Mouse (Mus musculus) embryonic facial prominence, embryonic 11.5 days (tissue): ENCODE measurements at regions not wholly inside any gene's neighbourhood (a gene's known extent, or its start where the extent isn't known, plus 50 kb on each side); places are given as distances from the start of the nearest gene placed in this dataset.

ENCODE experiments used
- ATAC-seq: fragments of 200-750 bp; cut with Nextera tagmentation; replicated peaks from 2 replicates; pipeline ENCODE4 v1.8.0; 2017; ENCODE audit warnings: low read depth; ENCODE audit not compliant: insufficient number of reproducible peaks, low FRiP score, low TSS enrichment
- DNase-seq: peaks from one replicate; pipeline ENCODE4 v3.0.0-alpha.2; 2015; ENCODE audit warnings: low spot score
- H3K27ac ChIP-seq: fragments of 300-500 bp; sonication (generic); replicated peaks from 2 replicates; pipeline ENCODE4 v1.5.1; 2014; ENCODE audit warnings: mild to moderate bottlenecking, low read depth, low read length, control low read depth
- H3K27me3 ChIP-seq: fragments of 300-500 bp; sonication (generic); 2 replicates; pipeline ENCODE4 v1.6.1; 2014; ENCODE audit warnings: mild to moderate bottlenecking, low read length, moderate library complexity, mixed read lengths; ENCODE audit not compliant: control insufficient read depth, insufficient read depth
- H3K36me3 ChIP-seq: fragments of 300-500 bp; sonication (generic); replicated peaks from 2 replicates; pipeline ENCODE4 v1.6.1; 2014; ENCODE audit warnings: low read depth, mild to moderate bottlenecking, low read length, moderate library complexity, mixed read lengths; ENCODE audit not compliant: control insufficient read depth, insufficient read depth
- H3K4me1 ChIP-seq: fragments of 300-500 bp; sonication (generic); 2 replicates; pipeline ENCODE4 v1.6.1; 2014; ENCODE audit warnings: low read length, mixed read lengths; ENCODE audit not compliant: control insufficient read depth, insufficient read depth
- H3K4me2 ChIP-seq: fragments of 300-500 bp; sonication (generic); 2 replicates; pipeline ENCODE4 v1.6.1; 2014; ENCODE audit warnings: low read depth, mild to moderate bottlenecking, control low read depth, low read length, moderate library complexity
- H3K4me3 ChIP-seq: fragments of 300-500 bp; sonication (generic); 2 replicates; pipeline ENCODE4 v1.5.1; 2014; ENCODE audit warnings: low read depth, low read length, control low read depth
- H3K9ac ChIP-seq: fragments of 300-500 bp; sonication (generic); replicated peaks from 2 replicates; pipeline ENCODE4 v1.6.1; 2014; ENCODE audit warnings: mild to moderate bottlenecking, control low read depth, low read length
- H3K9me3 ChIP-seq: fragments of 300-500 bp; sonication (generic); replicated peaks from 2 replicates; pipeline ENCODE4 v1.6.1; 2016; ENCODE audit warnings: mild to moderate bottlenecking, low read length, inconsistent platforms, mixed read lengths; ENCODE audit not compliant: control insufficient read depth
- WGBS: fragments of 180-500 bp; shearing (Covaris S2); extraction: QIAGEN DNeasy Blood & Tissue Kit; methylation state at CpG from one replicate; pipeline ENCODE4 v1.1.7; 2014; 5-methylcytosine and 5-hydroxymethylcytosine counted together

DNA sequence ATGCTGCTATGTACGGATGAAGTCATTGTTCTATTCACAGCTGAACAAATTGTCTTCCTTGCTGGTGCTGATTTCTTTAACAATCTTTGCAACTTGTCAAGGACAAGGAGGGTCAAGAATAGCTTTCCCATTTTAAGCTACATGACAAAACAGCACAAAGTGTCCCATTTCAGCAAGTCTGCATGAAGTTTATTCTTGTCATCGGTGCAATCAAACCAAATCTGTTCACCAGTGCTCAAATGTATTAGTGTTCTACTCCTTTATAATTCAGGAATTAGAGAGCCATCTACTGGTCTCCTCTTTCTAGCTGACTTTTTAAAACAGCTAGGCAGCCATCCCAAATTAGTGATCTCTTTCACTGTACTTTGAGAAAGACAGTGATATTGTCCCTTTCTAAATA lies 1040.8 kb downstream of the Galc start:
- H3K9me3 ChIP-seq = no peaks in the 10 kb centered on the region
- H3K4me1 ChIP-seq = no peaks in the 10 kb centered on the region
- H3K9ac ChIP-seq = no peak overlapping the region
- H3K4me3 ChIP-seq = no peak overlapping the region
- H3K4me2 ChIP-seq = no peak overlapping the region
- ATAC-seq (no peak), DNase-seq (no peak)
- no peaks in the 10 kb centered on the region for H3K36me3 ChIP-seq
- no peak overlapping the region for H3K27ac ChIP-seq
- WGBS = 72% methylated on average over 2 of the region's 2 CpGs
- no peaks in the 10 kb centered on the region for H3K27me3 ChIP-seq

DNA sequence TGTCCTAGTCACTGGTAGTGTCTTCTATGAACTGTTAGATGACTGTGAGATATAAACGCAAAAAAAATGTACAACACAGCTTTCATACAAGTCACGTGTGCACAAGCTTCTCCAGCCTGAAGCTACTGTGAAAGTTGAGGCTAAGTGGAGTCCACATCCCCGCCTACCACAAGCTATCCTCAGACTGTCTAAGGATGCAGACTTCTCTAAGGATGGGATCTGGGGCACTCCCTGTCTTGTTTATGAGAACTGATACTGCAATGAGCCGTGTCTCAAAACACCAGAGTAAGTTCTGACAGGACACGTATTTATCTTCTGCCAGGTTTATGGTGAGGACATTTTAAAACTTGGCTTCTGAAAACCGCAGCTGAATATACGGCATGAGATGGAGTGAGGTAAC lies 1041.7 kb downstream of the Galc start:
- H3K4me3 ChIP-seq = no peak overlapping the region
- no peaks in the 10 kb centered on the region for H3K9me3 ChIP-seq
- no peaks in the 10 kb centered on the region for H3K4me1 ChIP-seq
- no peak for ATAC-seq
- H3K27ac ChIP-seq = no peak overlapping the region
- no peak overlapping the region for H3K9ac ChIP-seq
- H3K27me3 ChIP-seq = no peaks in the 10 kb centered on the region
- no peaks in the 10 kb centered on the region for H3K36me3 ChIP-seq
- H3K4me2 ChIP-seq = no peak overlapping the region
- DNase-seq = no peak
- WGBS = 85% methylated on average over 7 of the region's 7 CpGs

GRCm38 (mm10) chr12:97203636-97204389 lies 1055.4 kb downstream of the Galc start:
- H3K27ac ChIP-seq = no peak overlapping the region
- H3K4me1 ChIP-seq = no peaks in the 10 kb centered on the region
- no peak overlapping the region for H3K4me2 ChIP-seq
- H3K4me3 ChIP-seq = no peak overlapping the region
- ATAC-seq = peak; percentile 90
- no peaks in the 10 kb centered on the region for H3K27me3 ChIP-seq
- 24% methylated on average over 3 of the region's 3 CpGs for WGBS
- no peak overlapping the region for H3K9ac ChIP-seq
- H3K36me3 ChIP-seq = no peaks in the 10 kb centered on the region
- no peaks in the 10 kb centered on the region for H3K9me3 ChIP-seq
- DNase-seq = peak; percentile 79

DNA sequence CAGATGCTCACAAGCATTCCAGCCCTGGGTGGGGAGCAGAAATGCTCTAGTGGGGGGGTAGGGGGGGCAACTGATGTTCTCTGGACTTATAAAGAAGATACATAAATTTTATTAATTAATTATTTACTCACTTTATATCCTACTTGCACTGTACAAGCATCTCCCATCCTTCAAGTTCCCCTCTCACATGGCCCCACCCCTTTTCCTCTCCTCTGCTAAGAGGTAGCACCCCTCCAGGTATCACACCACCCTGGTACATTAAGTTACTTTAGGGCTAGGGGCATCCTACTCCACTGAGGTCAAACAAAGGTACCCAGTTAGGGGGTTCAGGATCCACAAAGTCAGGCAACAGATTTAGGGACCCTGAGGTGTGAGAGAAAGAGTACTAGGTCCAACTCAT lies 1097.4 kb downstream of the Galc start:
- H3K9ac ChIP-seq = no peak overlapping the region
- no peaks in the 10 kb centered on the region for H3K4me1 ChIP-seq
- H3K36me3 ChIP-seq = no peaks in the 10 kb centered on the region
- ATAC-seq = no peak
- no peak overlapping the region for H3K4me2 ChIP-seq
- H3K4me3 ChIP-seq = no peak overlapping the region
- no peak overlapping the region for H3K27ac ChIP-seq
- no peak for DNase-seq
- no peaks in the 10 kb centered on the region for H3K9me3 ChIP-seq
- no peaks in the 10 kb centered on the region for H3K27me3 ChIP-seq

DNA sequence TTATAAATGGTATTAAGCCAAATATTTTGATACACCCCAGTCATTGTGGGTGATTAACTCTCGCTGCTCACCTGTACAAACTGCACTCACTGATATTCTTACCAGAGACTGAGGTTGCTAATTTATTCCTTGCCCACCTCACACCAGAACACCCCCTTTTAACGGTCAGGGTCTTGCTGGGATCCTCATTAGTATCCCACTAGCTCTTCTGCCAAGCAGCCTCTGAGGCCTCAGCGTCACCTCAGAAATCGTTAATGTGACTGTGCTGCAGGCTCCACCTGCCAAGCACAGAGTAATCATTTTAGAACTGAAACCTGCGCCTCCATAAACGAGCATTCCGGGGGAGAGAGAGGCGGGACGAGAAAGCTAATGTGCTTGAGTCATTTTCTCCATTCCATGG lies 1097.8 kb downstream of the Galc start:
- Histone ChIP-seq H3K4me1 (no peaks in the 10 kb centered on the region), H3K4me2 (no peak overlapping the region), H3K9me3 (no peaks in the 10 kb centered on the region), H3K27me3 (no peaks in the 10 kb centered on the region), H3K4me3 (no peak overlapping the region), H3K9ac (no peak overlapping the region), H3K36me3 (no peaks in the 10 kb centered on the region), H3K27ac (no peak overlapping the region)
- 83% methylated on average over 9 of the region's 9 CpGs for WGBS
- DNase-seq (no peak), ATAC-seq (no peak)

DNA sequence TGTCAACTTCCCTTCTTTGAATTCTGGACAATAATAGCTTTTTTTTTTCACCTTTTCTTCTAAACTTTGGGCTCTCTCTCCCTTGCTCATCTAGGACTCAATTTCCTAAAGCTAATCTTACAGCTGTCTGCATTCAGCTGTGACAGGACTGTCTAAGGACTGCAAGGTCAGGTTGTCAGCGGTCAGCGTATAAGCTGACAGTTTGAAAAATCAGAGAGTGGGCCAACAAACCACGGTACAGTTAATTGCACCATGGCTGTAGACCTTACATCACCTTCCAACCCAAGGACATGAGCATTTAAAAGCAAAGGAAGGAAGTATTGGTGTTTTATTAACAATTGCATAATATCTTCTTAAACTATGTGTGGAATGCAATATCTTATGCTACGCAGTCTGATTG lies 1100.9 kb downstream of the Galc start:
- H3K27me3 ChIP-seq = no peaks in the 10 kb centered on the region
- DNase-seq (no peak), ATAC-seq (no peak)
- WGBS = 59% methylated on average over 4 of the region's 4 CpGs
- H3K4me2 ChIP-seq = no peak overlapping the region
- H3K4me1 ChIP-seq = no peaks in the 10 kb centered on the region
- H3K9ac ChIP-seq = no peak overlapping the region
- H3K4me3 ChIP-seq = no peak overlapping the region
- H3K36me3 ChIP-seq = no peaks in the 10 kb centered on the region
- H3K27ac ChIP-seq = no peak overlapping the region
- no peaks in the 10 kb centered on the region for H3K9me3 ChIP-seq

GRCm38 (mm10) chr12:97157748-97158147 lies 1101.5 kb downstream of the Galc start:
- DNase-seq (no peak), ATAC-seq (no peak)
- H3K9me3 ChIP-seq = no peaks in the 10 kb centered on the region
- H3K4me1 ChIP-seq = no peaks in the 10 kb centered on the region
- no peak overlapping the region for H3K4me3 ChIP-seq
- no peak overlapping the region for H3K4me2 ChIP-seq
- no peaks in the 10 kb centered on the region for H3K27me3 ChIP-seq
- no peak overlapping the region for H3K27ac ChIP-seq
- H3K9ac ChIP-seq = no peak overlapping the region
- no peaks in the 10 kb centered on the region for H3K36me3 ChIP-seq

GRCm38 (mm10) chr12:97156499-97157110 lies 1102.7 kb downstream of the Galc start:
- ATAC-seq = no peak
- DNase-seq = peak; percentile 26
- WGBS = 48% methylated on average over 3 of the region's 3 CpGs

More at GRCm38 (mm10) chr12:97156499-97157110, 1102.7 kb downstream of the Galc start:
- H3K4me1 ChIP-seq = no peaks in the 10 kb centered on the region
- H3K27me3 ChIP-seq = no peaks in the 10 kb centered on the region
- H3K27ac ChIP-seq = no peak overlapping the region
- H3K4me2 ChIP-seq = no peak overlapping the region
- no peak overlapping the region for H3K9ac ChIP-seq
- no peaks in the 10 kb centered on the region for H3K9me3 ChIP-seq
- no peak overlapping the region for H3K4me3 ChIP-seq
- no peaks in the 10 kb centered on the region for H3K36me3 ChIP-seq
